Mouse (Mus musculus) lung, embryonic 16.5 days (tissue): ENCODE data around the gene Clec16a. TPM values are rescaled to one million over a fixed set of nuclear protein-coding genes. Genes with fewer than 3 reads are reported as not detected.

Source experiments
- ATAC-seq: fragments of 200-750 bp; cut with Nextera tagmentation; 2 replicates; pipeline ENCODE4 v1.8.0; 2017; ENCODE audit warnings: low read depth, mild to moderate bottlenecking, moderate library complexity
- H3K27ac ChIP-seq: fragments of 300-500 bp; sonication (generic); 2 replicates; pipeline ENCODE4 v1.5.1; 2014; ENCODE audit warnings: mild to moderate bottlenecking, control low read depth, low read length
- H3K27me3 ChIP-seq: fragments of 300-500 bp; sonication (generic); 2 replicates; pipeline ENCODE4 v1.6.1; 2014; ENCODE audit warnings: low read depth, low read length, mixed read lengths; ENCODE audit not compliant: control insufficient read depth, insufficient read depth
- H3K36me3 ChIP-seq: fragments of 300-500 bp; sonication (generic); 2 replicates; pipeline ENCODE4 v1.6.1; 2014; ENCODE audit warnings: low read length; ENCODE audit not compliant: control insufficient read depth, insufficient read depth
- H3K4me1 ChIP-seq: fragments of 300-500 bp; sonication (generic); replicated peaks from 2 replicates; pipeline ENCODE4 v1.6.1; 2014; ENCODE audit warnings: low read length, mixed read lengths; ENCODE audit not compliant: control insufficient read depth, insufficient read depth
- H3K4me2 ChIP-seq: fragments of 300-500 bp; sonication (generic); 2 replicates; pipeline ENCODE4 v1.6.1; 2014; ENCODE audit warnings: low read depth, low read length, control low read depth
- H3K4me3 ChIP-seq: fragments of 300-500 bp; sonication (generic); 2 replicates; pipeline ENCODE4 v1.5.1; 2014; ENCODE audit warnings: mild to moderate bottlenecking, low read length, control low read depth
- H3K9ac ChIP-seq: fragments of 300-500 bp; sonication (generic); 2 replicates; pipeline ENCODE4 v1.6.1; 2014; ENCODE audit warnings: low read length, control low read depth
- H3K9me3 ChIP-seq: fragments of 300-500 bp; sonication (generic); 2 replicates; pipeline ENCODE4 v1.6.1; 2016; ENCODE audit warnings: low read length; ENCODE audit not compliant: control insufficient read depth
- WGBS: fragments of 180-500 bp; shearing (Covaris S2); extraction: QIAGEN DNeasy Blood & Tissue Kit; methylation state at CpG from one replicate; pipeline ENCODE4 v1.1.7; 2014; 5-methylcytosine and 5-hydroxymethylcytosine counted together
- polyA plus RNA-seq: library from polyadenylated mRNA; unstranded; fragments of >200 nt; fragmentation: Nextera tagmentation; extraction: Ambion mirVana; gene quantifications from 2 replicates; pipeline ENCODE4 v1.2.1, GENCODE M21; 2015

The Clec16a gene
- polyA plus RNA-seq, 1 experiment from 2014 or later = 27.3 TPM

- Histone ChIP-seq H3K36me3 (no peaks in the 10 kb centered on the region), H3K9ac (no peak overlapping the region), H3K4me3 (no peak overlapping the region), H3K4me2 (no peak overlapping the region), H3K9me3 (no peaks in the 10 kb centered on the region), H3K4me1 (peaks cover 42% of the 10 kb centered on the region), H3K27ac (no peak overlapping the region), H3K27me3 (no peaks in the 10 kb centered on the region)
- 47% methylated on average over 2 of the region's 2 CpGs for WGBS
- ATAC-seq = peak; percentile 35; the same call in 1 of the 2 replicates
These were observed 190.6 kb downstream of the Clec16a start for GRCm38 (mm10) chr16:10735781-10736180.

- 62% methylated on average over 10 of the region's 10 CpGs for WGBS
- H3K27ac ChIP-seq = no peak overlapping the region
- no peak overlapping the region for H3K4me3 ChIP-seq
These were observed 191.2 kb downstream of the Clec16a start for GRCm38 (mm10) chr16:10736364-10736763.

GRCm38 (mm10) chr16:10737571-10737970, 192.4 kb downstream of the Clec16a start:
- peak overlapping the region; percentile 78 for H3K27ac ChIP-seq
- H3K9me3 ChIP-seq = no peaks in the 10 kb centered on the region
- H3K9ac ChIP-seq = 0 out of 2 replicates have a peak overlapping the region, but pooled peaks have one; percentile 6
- H3K4me3 ChIP-seq = no peak overlapping the region
- 60% methylated on average over 2 of the region's 2 CpGs for WGBS
- peaks cover 44% of the 10 kb centered on the region for H3K4me1 ChIP-seq
- ATAC-seq = no peak
- H3K4me2 ChIP-seq = no peak overlapping the region
- no peaks in the 10 kb centered on the region for H3K36me3 ChIP-seq
- no peaks in the 10 kb centered on the region for H3K27me3 ChIP-seq

More at GRCm38 (mm10) chr16:10736364-10736763, 191.2 kb downstream of the Clec16a start:
- peaks cover 44% of the 10 kb centered on the region for H3K4me1 ChIP-seq
- H3K9ac ChIP-seq = no peak overlapping the region
- no peaks in the 10 kb centered on the region for H3K27me3 ChIP-seq
- no peak overlapping the region for H3K4me2 ChIP-seq
- no peaks in the 10 kb centered on the region for H3K9me3 ChIP-seq
- H3K36me3 ChIP-seq = no peaks in the 10 kb centered on the region
- ATAC-seq = no peak

- H3K9me3 ChIP-seq = no peaks in the 10 kb centered on the region
- no peaks in the 10 kb centered on the region for H3K36me3 ChIP-seq
- ATAC-seq = no peak
- no peak overlapping the region for H3K4me3 ChIP-seq
- 70% methylated on average over 3 of the region's 3 CpGs for WGBS
- no peaks in the 10 kb centered on the region for H3K27me3 ChIP-seq
- no peak overlapping the region for H3K4me2 ChIP-seq
- H3K9ac ChIP-seq = no peak overlapping the region
- peaks cover 44% of the 10 kb centered on the region for H3K4me1 ChIP-seq
- H3K27ac ChIP-seq = no peak overlapping the region
These were observed 193.7 kb downstream of the Clec16a start for GRCm38 (mm10) chr16:10738866-10739265.

GRCm38 (mm10) chr16:10739854-10740398, 194.8 kb downstream of the Clec16a start:
- no peak overlapping the region for H3K27ac ChIP-seq
- H3K4me1 ChIP-seq = peaks cover 44% of the 10 kb centered on the region
- H3K9me3 ChIP-seq = no peaks in the 10 kb centered on the region
- ATAC-seq = no peak
- no peaks in the 10 kb centered on the region for H3K36me3 ChIP-seq
- no peak overlapping the region for H3K9ac ChIP-seq
- H3K4me3 ChIP-seq = no peak overlapping the region
- no peaks in the 10 kb centered on the region for H3K27me3 ChIP-seq
- WGBS = 55% methylated on average over 9 of the region's 9 CpGs
- no peak overlapping the region for H3K4me2 ChIP-seq

GRCm38 (mm10) chr16:10741082-10741481, 195.9 kb downstream of the Clec16a start:
- 64% methylated on average over 2 of the region's 2 CpGs for WGBS
- no peaks in the 10 kb centered on the region for H3K27me3 ChIP-seq
- no peaks in the 10 kb centered on the region for H3K9me3 ChIP-seq
- no peak overlapping the region for H3K4me2 ChIP-seq
- no peak overlapping the region for H3K9ac ChIP-seq
- peaks cover 35% of the 10 kb centered on the region for H3K4me1 ChIP-seq
- ATAC-seq = peak; percentile 74
- H3K27ac ChIP-seq = peak overlapping the region; percentile 58
- no peaks in the 10 kb centered on the region for H3K36me3 ChIP-seq
- H3K4me3 ChIP-seq = no peak overlapping the region

GRCm38 (mm10) chr16:10749226-10749625, 204.1 kb downstream of the Clec16a start:
- WGBS = 23% methylated on average over 7 of the region's 7 CpGs

GRCm38 (mm10) chr16:10749824-10750223, 204.7 kb downstream of the Clec16a start:
- Histone ChIP-seq H3K27ac (no peak overlapping the region), H3K9ac (no peak overlapping the region), H3K4me1 (0 out of 2 replicates have a peak, but pooled peaks cover 5% of the 10 kb centered on the region), H3K27me3 (no peaks in the 10 kb centered on the region), H3K9me3 (no peaks in the 10 kb centered on the region), H3K4me3 (no peak overlapping the region), H3K36me3 (no peaks in the 10 kb centered on the region), H3K4me2 (no peak overlapping the region)
- WGBS = 19% methylated on average over 7 of the region's 7 CpGs
- peak; percentile 63 for ATAC-seq

More at GRCm38 (mm10) chr16:10749226-10749625, 204.1 kb downstream of the Clec16a start:
- H3K4me3 ChIP-seq = no peak overlapping the region
- H3K27ac ChIP-seq = no peak overlapping the region
- no peak overlapping the region for H3K4me2 ChIP-seq
- ATAC-seq = no peak; the same call in 1 of the 2 replicates
- H3K36me3 ChIP-seq = no peaks in the 10 kb centered on the region
- H3K27me3 ChIP-seq = no peaks in the 10 kb centered on the region
- H3K4me1 ChIP-seq = 0 out of 2 replicates have a peak, but pooled peaks cover 5% of the 10 kb centered on the region
- no peaks in the 10 kb centered on the region for H3K9me3 ChIP-seq
- no peak overlapping the region for H3K9ac ChIP-seq

- H3K27me3 ChIP-seq = no peaks in the 10 kb centered on the region
- H3K4me3 ChIP-seq = no peak overlapping the region
- no peaks in the 10 kb centered on the region for H3K9me3 ChIP-seq
- H3K4me2 ChIP-seq = no peak overlapping the region
- no peaks in the 10 kb centered on the region for H3K36me3 ChIP-seq
- no peak overlapping the region for H3K9ac ChIP-seq
- WGBS = 85% methylated on average over 3 of the region's 3 CpGs
- peaks cover 5% of the 10 kb centered on the region; the same call in 1 of the 2 replicates for H3K4me1 ChIP-seq
- ATAC-seq = no peak
- no peak overlapping the region for H3K27ac ChIP-seq
These were observed 209.6 kb downstream of the Clec16a start for GRCm38 (mm10) chr16:10754521-10755296.
